Mouse (Mus musculus) cerebellum, adult 11 months (tissue): Measurements from ENCODE around the gene Man2b1.
A peak's percentile ranks its signal among the peaks of the same experiment; 100 is the strongest.
"Not testable (repeated sequence)": the region's sequence is repeated elsewhere in the genome, so short reads cannot be mapped to it uniquely, and the experiment has no call there.

Source experiments
- DNase-seq: peaks from one replicate; pipeline ENCODE4 v3.0.0; 2022

The Man2b1 gene

GRCm38 (mm10) chr8:85074617-85075016 lies 8.5 kb upstream of the Man2b1 start:
- no peak for DNase-seq

DNA sequence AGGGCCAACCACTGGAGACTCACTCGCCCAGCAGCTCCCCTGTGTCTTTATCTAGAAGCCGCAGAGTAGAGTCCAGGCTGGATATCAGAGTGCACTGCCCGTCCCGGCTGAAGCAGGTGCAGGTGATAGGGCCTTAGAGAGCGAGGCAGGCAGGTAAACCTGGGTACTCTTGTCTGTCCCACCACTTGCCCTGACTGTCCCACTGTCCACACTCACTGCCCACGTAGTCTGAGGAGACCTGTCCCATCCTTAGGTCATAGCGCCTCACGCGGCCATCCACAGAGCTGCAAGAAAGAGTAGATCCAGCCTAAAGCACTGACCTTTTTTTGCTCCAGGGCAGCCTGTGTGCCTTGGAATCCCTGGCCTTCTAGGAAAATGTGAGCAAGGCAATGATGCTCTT lies 7.1 kb upstream of the Man2b1 start:
- no peak for DNase-seq

GRCm38 (mm10) chr8:85076993-85077392 lies 6.1 kb upstream of the Man2b1 start:
- peak; percentile 65 for DNase-seq

GRCm38 (mm10) chr8:85080214-85080531 lies 2.9 kb upstream of the Man2b1 start:
- DNase-seq: no peak

GRCm38 (mm10) chr8:85080532-85081215 lies 2.4 kb upstream of the Man2b1 start, which contains the start of gene Wdr83os:
Gene Wdr83os (plus strand): TSS chr8:85080740.
- no peak for DNase-seq

DNA sequence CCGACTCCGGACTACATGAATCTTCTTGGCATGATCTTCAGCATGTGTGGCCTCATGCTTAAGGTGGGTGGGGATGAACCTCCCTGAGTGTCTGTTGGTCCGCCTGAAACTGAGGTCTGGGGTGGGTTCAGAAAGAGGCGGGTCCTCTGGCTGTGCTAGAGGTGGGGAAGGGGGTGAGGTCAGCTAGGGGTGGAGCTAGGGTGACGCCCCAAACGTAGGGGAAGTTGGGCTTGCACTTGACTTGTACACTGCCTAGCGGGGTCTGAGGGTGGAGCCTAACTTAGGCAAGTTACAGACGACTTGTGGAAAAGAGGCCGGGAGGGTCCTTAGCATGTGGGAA lies 1.9 kb upstream of the Man2b1 start, which contains the start of gene Wdr83:
Gene Wdr83 (minus strand): TSS at position 91 of the 340 bp plus-strand sequence.
- DNase-seq: no peak

DNA sequence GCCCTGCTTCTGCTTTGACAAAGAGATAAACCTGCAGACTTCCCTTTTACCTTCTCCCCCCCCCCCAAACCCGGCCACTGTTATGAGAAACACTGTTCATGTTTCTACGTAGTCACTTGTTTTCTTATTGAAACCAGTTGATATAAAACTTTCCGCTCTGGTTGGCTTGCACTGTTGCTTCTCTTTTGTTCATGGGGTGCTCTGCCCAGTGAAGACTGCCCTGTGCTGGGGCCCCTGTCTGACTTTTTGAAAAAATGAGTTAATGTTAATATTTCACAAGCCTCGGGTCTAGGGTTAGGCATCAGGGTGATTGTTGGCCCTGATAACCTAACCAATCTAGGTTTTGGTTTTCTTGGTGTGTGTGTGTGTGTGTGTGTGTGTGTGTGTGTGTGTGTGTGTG lies 901 bp upstream of the Man2b1 start:
- not testable (repeated sequence) for DNase-seq

GRCm38 (mm10) chr8:85084633-85085032 lies 1.6 kb downstream of the Man2b1 start:
- DNase-seq: no peak

GRCm38 (mm10) chr8:85086238-85086637 lies 3.2 kb downstream of the Man2b1 start:
- no peak for DNase-seq

DNA sequence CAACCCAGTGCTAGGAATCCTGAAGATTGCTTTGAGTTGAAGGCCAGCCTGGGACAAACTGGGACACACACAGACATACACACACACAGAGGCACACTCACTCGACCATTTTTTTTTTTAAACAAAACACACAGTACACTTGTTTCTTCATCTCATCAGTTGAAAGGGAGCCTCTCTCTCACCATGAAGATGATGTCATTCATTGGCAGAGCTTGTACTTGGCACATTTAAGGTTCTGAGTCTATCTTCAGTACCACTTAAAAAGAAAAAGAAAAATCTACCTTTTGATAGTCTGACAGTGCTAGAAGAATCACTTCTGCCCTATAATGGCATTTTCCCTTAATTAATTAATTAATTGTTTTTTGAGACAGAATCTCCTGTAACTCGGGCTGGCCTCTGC lies 5.7 kb downstream of the Man2b1 start:
- no peak for DNase-seq

DNA sequence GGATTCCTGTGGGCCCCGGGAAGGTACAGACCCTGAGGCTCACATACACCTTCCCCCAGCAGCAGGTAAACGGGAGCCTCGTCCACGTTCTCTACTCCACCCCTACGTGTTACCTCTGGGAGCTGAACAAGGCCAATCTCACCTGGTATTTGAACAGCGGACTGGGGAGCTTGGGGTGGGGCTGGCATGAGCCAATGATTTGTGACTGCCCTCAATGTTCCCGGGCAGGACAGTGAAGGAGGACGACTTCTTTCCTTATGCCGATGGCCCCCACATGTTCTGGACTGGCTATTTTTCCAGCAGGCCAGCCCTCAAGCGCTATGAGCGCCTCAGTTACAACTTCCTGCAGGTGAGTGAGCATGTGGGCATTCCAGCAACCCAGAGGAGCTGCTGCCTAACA lies 7.8 kb downstream of the Man2b1 start:
- no peak for DNase-seq

DNA sequence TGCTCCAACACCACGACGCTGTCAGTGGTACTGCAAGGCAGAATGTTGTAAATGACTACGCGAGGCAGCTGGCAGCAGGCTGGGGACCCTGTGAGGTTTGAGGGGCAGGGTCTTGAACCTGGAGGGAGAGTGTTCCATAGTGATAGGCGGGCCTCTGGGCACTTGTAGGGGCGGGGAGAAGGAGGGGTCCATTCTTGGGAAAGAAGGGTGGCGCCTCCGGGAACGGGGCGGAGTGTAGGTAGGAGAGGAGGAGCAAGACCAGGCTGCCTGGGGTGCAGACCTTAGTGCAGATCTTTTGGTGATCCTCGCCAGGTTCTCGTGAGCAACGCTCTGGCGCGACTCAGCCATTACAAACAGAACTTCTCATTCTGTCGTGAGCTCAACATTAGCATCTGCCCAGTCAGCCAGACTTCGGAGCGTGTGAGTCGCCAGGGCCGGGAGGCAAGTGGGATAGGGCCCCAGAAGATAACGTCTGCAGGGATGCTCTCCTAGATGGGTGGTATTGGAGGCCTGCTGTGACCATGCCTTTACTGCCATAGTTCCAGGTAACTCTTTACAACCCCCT lies 8.5 kb downstream of the Man2b1 start:
- no peak for DNase-seq

GRCm38 (mm10) chr8:85095051-85095450 lies 12.0 kb downstream of the Man2b1 start:
- no peak for DNase-seq

DNA sequence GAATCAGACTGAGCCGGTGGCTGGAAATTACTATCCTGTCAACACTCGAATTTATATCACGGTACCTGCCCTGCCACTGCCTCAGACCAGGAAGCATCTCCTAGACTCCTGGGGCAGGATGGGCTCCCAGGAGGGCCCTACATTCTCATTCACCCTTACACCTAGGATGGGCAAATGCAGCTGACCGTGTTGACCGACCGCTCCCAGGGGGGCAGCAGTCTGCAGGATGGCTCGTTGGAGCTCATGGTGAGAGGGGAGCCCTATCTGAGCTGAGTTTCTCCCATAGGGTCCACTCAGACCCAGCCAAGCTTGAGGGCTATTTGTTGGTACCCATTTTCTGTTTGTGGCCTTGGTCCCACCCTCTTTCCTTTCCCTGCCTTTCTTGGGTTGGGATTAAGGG lies 12.5 kb downstream of the Man2b1 start:
- no peak for DNase-seq

DNA sequence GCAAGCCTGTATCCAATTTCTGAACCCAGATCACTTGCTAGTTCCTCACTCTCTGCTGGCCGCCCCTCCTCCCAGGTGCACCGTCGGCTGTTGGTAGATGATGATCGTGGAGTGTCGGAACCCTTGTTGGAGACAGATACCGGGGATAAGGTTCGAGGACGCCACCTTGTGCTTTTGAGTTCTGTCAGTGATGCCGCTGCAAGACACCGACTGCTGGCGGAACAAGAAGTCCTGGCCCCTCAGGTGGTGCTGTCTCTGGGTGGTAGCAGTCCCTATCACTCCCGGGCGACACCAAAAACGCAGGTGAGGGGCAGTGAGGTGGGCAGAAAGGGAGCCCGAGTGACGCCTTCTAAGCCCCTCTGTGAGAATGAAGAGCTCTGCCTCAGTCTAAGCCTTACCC lies 13.1 kb downstream of the Man2b1 start:
- no peak for DNase-seq

DNA sequence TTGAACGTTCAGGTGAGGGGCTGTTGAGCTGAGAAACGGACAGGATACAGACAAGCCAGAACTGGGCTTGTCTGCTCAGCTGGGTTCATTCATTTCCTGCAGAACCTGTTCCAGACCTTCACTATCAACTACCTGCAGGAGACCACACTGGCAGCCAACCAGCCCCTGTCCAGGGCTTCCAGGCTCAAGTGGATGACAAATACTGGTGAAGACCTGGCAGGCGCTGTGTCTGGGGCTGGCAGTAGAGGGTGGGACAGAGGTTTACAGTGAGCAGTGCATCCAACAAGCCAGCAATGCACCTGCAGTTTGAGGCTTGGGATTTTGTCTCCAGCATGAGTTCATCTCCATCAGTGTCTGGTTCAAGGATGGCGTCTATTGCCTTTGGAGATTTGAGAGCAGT lies 13.8 kb downstream of the Man2b1 start:
- DNase-seq: no peak

DNA sequence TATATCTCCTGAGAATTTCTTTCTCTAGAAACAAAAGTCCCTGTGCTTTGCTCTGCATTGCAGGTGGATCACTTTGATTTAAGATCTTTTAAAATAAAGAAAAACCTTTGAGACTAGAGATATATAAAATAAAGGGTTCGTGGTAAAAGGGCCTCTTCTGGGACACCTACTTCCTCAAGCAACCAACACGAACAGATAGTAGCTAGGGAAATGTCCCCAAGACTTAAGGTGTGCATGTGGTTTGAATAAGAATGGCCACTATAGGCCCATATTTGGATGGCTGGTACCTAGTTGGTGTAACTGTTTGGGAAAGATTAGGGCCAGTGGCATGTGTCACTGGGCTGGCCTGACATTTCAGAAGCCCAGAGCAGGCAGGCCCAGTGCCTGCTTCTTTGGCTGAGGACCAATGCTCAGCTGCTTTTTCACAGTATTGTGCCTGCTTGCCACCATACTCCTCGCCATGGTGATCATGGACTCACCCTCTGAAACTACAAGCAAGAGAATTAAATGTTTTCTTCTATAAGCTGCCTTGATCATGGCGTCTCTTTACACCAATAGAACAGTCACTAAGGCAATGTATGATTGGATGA lies 17.1 kb downstream of the Man2b1 start:
- DNase-seq: no peak

DNA sequence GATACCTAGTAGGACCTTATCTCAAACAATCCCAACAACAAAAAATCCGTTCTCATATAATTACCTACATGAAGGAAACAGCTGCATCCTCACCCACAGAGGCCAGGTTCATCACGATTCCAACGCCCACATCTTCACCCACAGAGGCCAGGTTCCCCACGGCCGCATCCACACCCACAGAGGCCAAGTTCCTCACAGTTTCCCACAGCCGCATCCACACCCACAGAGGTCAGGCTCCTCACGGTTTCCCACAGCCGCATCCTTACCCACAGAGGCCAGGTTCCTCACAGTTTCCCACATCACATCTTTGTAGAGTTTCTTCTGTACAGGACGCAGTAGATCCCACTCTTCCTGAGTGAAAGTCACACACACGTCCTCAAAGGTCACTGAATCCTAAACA lies 30.2 kb downstream of the Man2b1 start:
- no peak for DNase-seq

DNA sequence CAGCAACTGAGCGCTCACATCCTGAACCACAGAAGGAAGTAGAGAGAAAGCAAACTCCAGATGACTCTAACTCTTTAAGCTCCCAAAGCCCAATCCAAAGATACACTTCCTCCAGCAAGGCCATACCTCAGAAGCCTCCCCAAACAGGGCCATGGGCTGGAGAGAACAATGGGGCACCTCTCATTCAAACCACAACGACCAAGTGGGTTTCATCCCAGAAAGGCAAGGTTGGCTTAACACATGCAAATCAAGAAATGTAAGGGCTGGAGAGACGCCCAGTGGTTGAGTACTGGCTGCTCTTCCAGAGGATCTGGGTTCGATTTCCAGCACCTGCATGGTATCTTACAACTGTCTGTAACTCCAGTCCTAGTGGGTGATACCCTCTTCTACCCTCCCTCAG lies 32.4 kb downstream of the Man2b1 start:
- no peak for DNase-seq

DNA sequence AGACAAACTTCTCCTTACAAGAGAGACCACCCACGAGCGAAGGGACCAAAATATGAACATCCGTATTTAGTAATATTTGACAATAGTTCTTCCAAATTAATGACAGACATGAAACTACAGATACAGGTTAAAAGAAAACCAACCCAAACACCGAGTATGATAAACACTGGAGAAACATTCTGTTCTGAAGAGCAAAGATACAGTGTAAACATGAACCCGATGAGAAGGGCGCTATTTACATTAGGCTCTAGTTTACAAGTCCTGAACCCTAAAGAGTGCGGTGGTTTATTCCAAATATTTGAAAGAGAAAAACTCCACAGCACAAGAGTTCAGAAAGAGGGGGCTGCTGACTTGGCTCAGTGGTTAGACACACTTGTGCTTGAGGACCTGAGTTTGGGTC lies 33.9 kb downstream of the Man2b1 start:
- DNase-seq: no peak

- peak; percentile 82 for DNase-seq
Measured at GRCm38 (mm10) chr8:85119052-85119981, 36.2 kb downstream of the Man2b1 start.

- not testable (repeated sequence) for DNase-seq
Measured at GRCm38 (mm10) chr8:85120251-85120650, 37.2 kb downstream of the Man2b1 start.

- no peak for DNase-seq
Measured at GRCm38 (mm10) chr8:85122995-85123394, 39.9 kb downstream of the Man2b1 start, which contains the start of gene Zfp791. Gene Zfp791 (minus strand): TSS chr8:85123095.

- DNase-seq: no peak
Measured at GRCm38 (mm10) chr8:85123691-85124090, 40.6 kb downstream of the Man2b1 start.
